7 mouse cellular contexts compared by ENCODE assay signal in genomic region chr5:31154152-31154553, GRCm38 (mm10). TPM values are rescaled to one million over a fixed set of nuclear protein-coding genes. Genes with fewer than 3 reads are reported as not detected.
A peak's percentile ranks its signal among the peaks of the same experiment; 100 is the strongest.
DNase-seq lines count a peak whose midpoint lies in the region; ATAC-seq and TF ChIP-seq lines count a peak whose summit lies in the region.

Gene Mpv17 (minus strand): TSS chr5:31154251.

- under 1% methylated on average over 19 of the region's 19 CpGs for WGBS in embryonic facial prominence, embryonic 10.5 days
- under 1% methylated on average over 19 of the region's 19 CpGs for WGBS in intestine, postnatal 0 days
- WGBS in midbrain, embryonic 12.5 days, result 0% methylated on average over 19 of the region's 19 CpGs

- peak within 1 kb of the TSS; percentile 67 for H3K4me3 ChIP-seq in embryonic facial prominence, embryonic 10.5 days
- peak within 1 kb of the TSS; percentile 73 for H3K4me3 ChIP-seq in intestine, postnatal 0 days (ENCODE audit: low read depth, low read length)
- peak within 1 kb of the TSS; percentile 69 for H3K4me3 ChIP-seq in midbrain, embryonic 12.5 days

- H3K27me3 ChIP-seq in embryonic facial prominence, embryonic 10.5 days (replicated peaks; ENCODE audit: low read depth, poor library complexity, severe bottlenecking), result no peaks in the 10 kb centered on the region
- H3K27me3 ChIP-seq in intestine, postnatal 0 days (replicated peaks; ENCODE audit: control insufficient read depth, insufficient read depth, low read length), result no peaks in the 10 kb centered on the region
- H3K27me3 ChIP-seq in midbrain, embryonic 12.5 days, result no peaks in the 10 kb centered on the region

- H3K36me3 ChIP-seq in embryonic facial prominence, embryonic 10.5 days (replicated peaks), result peaks cover 63% of the 10 kb centered on the region
- H3K36me3 ChIP-seq in intestine, postnatal 0 days (ENCODE audit: control insufficient read depth, insufficient read depth), result peaks cover 28% of the 10 kb centered on the region
- peaks cover 39% of the 10 kb centered on the region for H3K36me3 ChIP-seq in midbrain, embryonic 12.5 days

- H3K9ac ChIP-seq in intestine, postnatal 0 days (ENCODE audit: low read depth, low read length), result peak within 1 kb of the TSS; percentile 71
- peak within 1 kb of the TSS; percentile 69 for H3K9ac ChIP-seq in midbrain, embryonic 12.5 days (replicated peaks)

- H3K9me3 ChIP-seq in embryonic facial prominence, embryonic 10.5 days, result no peaks in the 10 kb centered on the region
- no peaks in the 10 kb centered on the region for H3K9me3 ChIP-seq in intestine, postnatal 0 days (ENCODE audit: control insufficient read depth)
- no peaks in the 10 kb centered on the region for H3K9me3 ChIP-seq in midbrain, embryonic 12.5 days

- H3K27ac ChIP-seq in embryonic facial prominence, embryonic 10.5 days (replicated peaks), result peak within 1 kb of the TSS; percentile 84
- peak within 1 kb of the TSS; percentile 57 for H3K27ac ChIP-seq in intestine, postnatal 0 days (ENCODE audit: low read depth, low read length)
- H3K27ac ChIP-seq in midbrain, embryonic 12.5 days (replicated peaks), result peak within 1 kb of the TSS; percentile 74

- peak within 1 kb of the TSS; percentile 79 for H3K4me2 ChIP-seq in intestine, postnatal 0 days (replicated peaks; ENCODE audit: low read depth)
- peak within 1 kb of the TSS; percentile 65 for H3K4me2 ChIP-seq in midbrain, embryonic 12.5 days (replicated peaks)

- no peak for TF ChIP-seq CTCF in intestine, postnatal 0 days (IDR thresholded peaks at IDR 0.05; ENCODE audit: low read depth)

- intact Hi-C loops in left cerebral cortex, postnatal 4 days (cut with DNase I), result no loop called here

- ATAC-seq in intestine, postnatal 0 days, result peak; percentile 89
- ATAC-seq in midbrain, embryonic 12.5 days (ENCODE audit: low FRiP score, low read depth), result peak; percentile 92

- peaks cover 10% of the 10 kb centered on the region for H3K4me1 ChIP-seq in embryonic facial prominence, embryonic 10.5 days
- H3K4me1 ChIP-seq in intestine, postnatal 0 days (replicated peaks; ENCODE audit: control insufficient read depth, insufficient read depth, low read length), result peaks cover 5% of the 10 kb centered on the region
- H3K4me1 ChIP-seq in midbrain, embryonic 12.5 days, result peaks cover 14% of the 10 kb centered on the region

- DNase-seq in adrenal gland, postnatal 10 days, result peak; percentile 87
- DNase-seq in embryonic facial prominence, embryonic 10.5 days (ENCODE audit: low spot score), result peak; percentile 89
- DNase-seq in gonadal fat pad, adult 2 months (ENCODE audit: low read depth), result peak; percentile 75
- DNase-seq in left cerebral cortex, postnatal 4 days, result peak; percentile 83
- DNase-seq in spleen, adult 12 weeks (ENCODE audit: low spot score), result peak; percentile 51

RNA-seq across cellular contexts. Expression of gene Mpv17, which starts in this region (rescaled TPM):
- total RNA-seq in adrenal gland, postnatal 10 days (2021), result 10 to 100 TPM; 42.3 to 46.1 TPM
- polyA plus RNA-seq in embryonic facial prominence, embryonic 10.5 days (2016; fragmentation: Nextera tagmentation; extraction: Ambion mirVana), result 63.5 and 70.1 TPM in 2 replicates
- polyA plus RNA-seq in gonadal fat pad, adult 2 months (2012; rRNA removed), result 94.2 and 136 TPM in 2 replicates
- 38.8 and 42.2 TPM in 2 replicates for polyA plus RNA-seq in intestine, postnatal 0 days (2015; fragmentation: Nextera tagmentation; extraction: Ambion mirVana)
- 10 to 100 TPM; 25.1 to 31.4 TPM for total RNA-seq in left cerebral cortex, postnatal 4 days (2021)
- 53.1 and 56.8 TPM in 2 replicates for polyA plus RNA-seq in midbrain, embryonic 12.5 days (2016; fragmentation: Nextera tagmentation; extraction: Ambion mirVana)

Comparison
In these comparisons a context has a peak if more than half of its experiments do, and no peak if none do; other contexts are left out.
1. Peak in every context shown above with its lines: DNase-seq, ATAC-seq, H3K4me3 ChIP-seq and H3K27ac ChIP-seq.